Mouse (Mus musculus) heart, adult 11 months (tissue): ENCODE measurements around the gene Txnip.
A peak's percentile ranks its signal among the peaks of the same experiment; 100 is the strongest.

Source experiments
- DNase-seq: peaks from one replicate; pipeline ENCODE4 v3.0.0; 2022

Gene Txnip

GRCm38 (mm10) chr3:96551890-96552289 lies 5.9 kb upstream of the Txnip start:
- peak; percentile 95 for DNase-seq

- peak; percentile 94 for DNase-seq
Measured at GRCm38 (mm10) chr3:96553601-96554000, 4.2 kb upstream of the Txnip start.

- DNase-seq, result peak; percentile 92
Measured at GRCm38 (mm10) chr3:96554251-96554650, 3.5 kb upstream of the Txnip start.

- DNase-seq, result peak; percentile 99
Measured at GRCm38 (mm10) chr3:96555041-96555596, 2.6 kb upstream of the Txnip start.

- DNase-seq, result peak; percentile 80
Measured at GRCm38 (mm10) chr3:96555999-96556614, 1.6 kb upstream of the Txnip start.

GRCm38 (mm10) chr3:96556651-96557635 lies 814 bp upstream of the Txnip start:
- peak; percentile 96 for DNase-seq

- DNase-seq, result peak; percentile 96
Measured at GRCm38 (mm10) chr3:96558159-96558558, 402 bp downstream of the Txnip start.

- peak; percentile 84 for DNase-seq
Measured at GRCm38 (mm10) chr3:96558668-96559196, 975 bp downstream of the Txnip start.

- peak; percentile 95 for DNase-seq
Measured at GRCm38 (mm10) chr3:96559398-96559910, 1.7 kb downstream of the Txnip start.

GRCm38 (mm10) chr3:96559911-96560850 lies 2.4 kb downstream of the Txnip start:
- peak; percentile 96 for DNase-seq

GRCm38 (mm10) chr3:96560881-96561668 lies 3.3 kb downstream of the Txnip start:
- peak; percentile 90 for DNase-seq

- DNase-seq, result peak; percentile 97
Measured at GRCm38 (mm10) chr3:96561946-96562681, 4.4 kb downstream of the Txnip start.

- peak; percentile 91 for DNase-seq
Measured at GRCm38 (mm10) chr3:96563267-96563666, 5.5 kb downstream of the Txnip start.

- DNase-seq, result peak; percentile 97
Measured at GRCm38 (mm10) chr3:96563911-96564632, 6.3 kb downstream of the Txnip start.

- peak; percentile 99 for DNase-seq
Measured at GRCm38 (mm10) chr3:96564633-96565032, 6.9 kb downstream of the Txnip start.

GRCm38 (mm10) chr3:96565105-96565504 lies 7.3 kb downstream of the Txnip start:
- DNase-seq, result peak; percentile 89

- peak; percentile 90 for DNase-seq
Measured at GRCm38 (mm10) chr3:96566661-96567450, 9.1 kb downstream of the Txnip start.

GRCm38 (mm10) chr3:96568605-96569004 lies 10.8 kb downstream of the Txnip start:
- DNase-seq, result peak; percentile 96

- peak; percentile 97 for DNase-seq
Measured at GRCm38 (mm10) chr3:96569506-96569905, 11.7 kb downstream of the Txnip start.
